Mouse (Mus musculus): ENCODE measurements around the gene Glipr1l3.
"Not testable (repeated sequence)": the region's sequence is repeated elsewhere in the genome, so short reads cannot be mapped to it uniquely, and the experiment has no call there.

The Glipr1l3 gene

DNA sequence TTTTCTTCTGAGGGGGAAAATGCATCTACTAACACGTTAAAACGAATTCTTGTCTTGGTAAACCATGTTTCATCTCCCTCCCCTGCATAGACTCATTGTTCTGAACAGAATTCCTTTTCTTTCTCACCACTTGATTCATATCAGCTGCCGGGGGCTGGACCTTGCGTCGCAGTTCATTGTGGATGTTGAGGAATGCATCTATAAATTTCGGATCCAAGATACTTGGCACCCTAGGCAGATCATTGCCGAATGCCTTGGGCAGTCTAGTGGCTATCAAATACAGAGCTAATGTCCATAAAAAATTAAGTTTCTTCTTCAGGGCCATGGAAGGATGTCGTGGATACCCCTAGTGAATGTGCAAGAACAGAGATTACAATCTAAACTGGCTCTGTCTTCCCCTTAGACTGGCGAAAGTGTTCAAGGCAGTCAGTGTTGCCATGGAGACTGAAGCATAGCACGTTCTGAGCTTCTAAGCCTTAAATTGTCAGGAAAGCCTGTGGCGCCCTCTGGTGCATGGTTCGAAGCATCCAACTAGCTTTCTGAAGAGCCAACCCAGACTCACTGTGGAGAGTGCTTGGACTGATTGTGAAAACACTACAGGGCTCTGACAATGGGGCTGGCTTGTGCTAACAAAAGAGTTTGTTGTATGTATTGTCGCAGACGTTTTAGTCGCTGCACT lies at the start of gene Glipr1l3:
Gene Glipr1l3 (minus strand): TSS at position 446 of the 679 bp plus-strand sequence.
- peak; percentile 75 for DNase-seq

DNA sequence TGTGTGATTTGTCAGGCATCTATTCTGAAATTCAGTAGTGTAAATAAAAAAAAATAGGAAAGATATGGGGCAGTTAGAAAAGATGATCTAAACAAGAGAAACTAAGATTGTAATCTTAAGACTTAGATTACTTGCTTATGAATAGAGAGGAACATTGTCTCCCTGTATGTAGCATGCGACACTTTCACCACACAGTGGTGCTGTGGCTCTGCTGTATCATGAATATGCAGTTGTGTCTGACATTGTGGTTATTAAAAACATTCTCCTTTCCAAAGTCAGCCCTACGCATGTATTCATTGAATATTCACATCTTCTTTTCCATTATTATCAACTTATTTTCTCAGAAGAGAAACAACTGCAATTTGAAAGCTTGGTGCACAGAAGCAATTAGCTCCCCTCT lies 43.3 kb upstream of the Glipr1l3 start:
- DNase-seq = no peak

DNA sequence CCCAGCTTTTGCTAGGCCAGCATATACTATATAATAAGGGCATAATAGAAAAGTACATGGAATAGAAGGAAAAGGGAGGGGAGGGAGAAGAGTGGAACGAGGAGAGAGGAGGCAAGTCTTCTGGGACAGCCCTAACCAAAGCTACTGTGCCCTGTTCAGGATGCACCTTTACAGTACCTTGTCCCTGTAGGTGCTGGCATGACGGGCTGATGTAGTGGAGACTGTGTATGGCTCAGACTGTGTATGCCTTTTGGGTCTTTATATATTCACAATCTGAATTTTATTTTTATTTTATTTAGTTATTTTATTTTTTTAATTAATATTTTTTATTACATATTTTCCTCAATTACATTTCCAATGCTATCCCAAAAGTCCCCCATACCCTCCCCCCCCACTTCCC lies 33.8 kb upstream of the Glipr1l3 start:
- not testable (repeated sequence) for DNase-seq

DNA sequence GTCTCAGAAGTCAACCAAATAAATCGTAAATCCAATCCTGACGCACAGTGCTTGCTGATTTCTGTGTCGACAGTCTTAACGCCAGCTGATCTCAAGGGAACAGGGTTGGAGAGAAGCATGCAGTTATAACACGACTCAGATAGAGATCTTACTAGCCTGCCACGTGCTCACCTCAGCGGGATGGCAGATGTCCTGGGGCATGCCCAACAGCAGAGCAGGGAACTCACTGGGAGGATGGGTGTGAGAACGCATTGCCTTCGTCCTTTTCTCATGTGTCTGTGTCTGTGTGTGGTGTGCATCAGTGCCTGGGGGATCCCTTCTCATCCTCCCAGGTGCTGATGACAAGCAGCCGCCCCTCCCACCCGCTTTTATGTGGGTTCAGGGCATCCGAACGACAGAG lies 16.9 kb upstream of the Glipr1l3 start:
- not testable (repeated sequence) for DNase-seq

DNA sequence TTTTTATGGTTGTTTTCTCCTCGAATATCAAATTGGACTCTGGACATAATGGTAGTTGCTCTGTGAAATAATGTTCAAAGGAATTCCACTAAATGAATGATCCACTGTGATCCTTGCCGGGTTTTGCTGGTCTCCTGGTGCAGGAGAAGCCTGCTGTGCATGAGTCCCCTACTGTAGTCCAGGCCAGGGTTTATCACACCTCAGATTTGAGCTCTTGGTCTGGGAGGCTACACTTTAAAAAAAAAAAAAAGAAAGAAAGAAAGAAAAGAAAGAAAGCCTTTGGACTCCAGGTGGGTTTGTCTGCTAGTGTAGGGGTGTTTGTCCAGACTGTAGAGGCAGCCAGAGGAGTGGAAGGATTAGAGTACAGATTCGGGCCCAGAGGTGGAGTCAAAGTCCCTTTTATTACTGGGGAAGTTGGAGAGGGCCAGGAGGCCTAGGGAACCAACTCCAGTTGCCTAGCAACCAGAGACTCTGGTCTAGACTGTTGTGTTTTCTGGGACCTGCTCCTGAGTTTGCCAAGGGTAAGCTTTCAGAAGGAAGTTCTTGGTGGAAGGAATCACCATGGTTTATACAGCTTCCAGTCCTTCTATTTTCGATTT lies 3.1 kb upstream of the Glipr1l3 start, which contains the start of gene Caps2:
Gene Caps2 (plus strand): TSS at position 454 of the 599 bp plus-strand sequence.
- DNase-seq = no peak

DNA sequence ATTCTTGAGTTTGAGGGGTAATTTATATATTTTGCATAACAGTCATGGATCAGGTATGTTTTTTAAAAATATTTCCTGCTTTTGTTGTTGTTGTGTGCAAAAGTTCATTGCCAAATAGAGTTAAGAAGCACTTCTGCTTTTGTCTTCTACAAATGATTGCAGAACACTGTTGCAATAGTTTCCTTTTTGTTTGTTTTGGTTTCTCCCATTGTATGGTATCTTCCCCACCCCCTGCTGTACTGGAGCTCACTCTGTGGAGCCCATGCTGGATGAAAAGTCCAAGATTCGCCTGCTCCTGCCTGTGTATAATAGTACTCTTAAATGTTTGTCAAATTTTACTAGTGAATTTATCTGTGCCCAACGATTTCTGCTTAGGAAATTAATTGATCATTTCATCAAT lies 20.3 kb downstream of the Glipr1l3 start:
- no peak for DNase-seq

DNA sequence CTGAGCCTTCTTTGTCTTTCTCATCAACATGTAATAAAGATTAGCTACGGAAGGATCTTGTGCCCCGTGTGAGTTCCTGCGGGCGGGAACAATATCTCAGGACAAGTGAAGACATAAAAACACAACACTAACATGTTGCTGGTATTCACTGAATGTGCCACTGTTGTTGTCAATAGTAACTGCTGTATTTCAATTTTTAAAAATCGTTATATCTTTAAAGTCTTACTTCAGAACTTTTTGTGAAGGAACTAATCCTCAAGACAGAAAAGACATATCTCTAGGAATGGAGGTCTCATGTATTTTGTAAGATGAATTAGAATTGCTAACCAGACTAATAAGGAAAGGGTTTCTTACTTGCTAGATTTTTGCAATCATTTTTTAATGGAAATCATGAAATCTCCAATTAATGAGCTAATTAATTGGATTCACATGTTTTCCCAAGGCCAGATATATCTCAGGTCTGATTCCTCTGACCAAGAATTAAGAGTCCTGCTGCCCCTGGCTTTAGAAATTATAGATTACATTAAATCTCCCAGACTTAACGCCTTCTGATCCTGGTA lies 21.2 kb downstream of the Glipr1l3 start:
- no peak for DNase-seq

DNA sequence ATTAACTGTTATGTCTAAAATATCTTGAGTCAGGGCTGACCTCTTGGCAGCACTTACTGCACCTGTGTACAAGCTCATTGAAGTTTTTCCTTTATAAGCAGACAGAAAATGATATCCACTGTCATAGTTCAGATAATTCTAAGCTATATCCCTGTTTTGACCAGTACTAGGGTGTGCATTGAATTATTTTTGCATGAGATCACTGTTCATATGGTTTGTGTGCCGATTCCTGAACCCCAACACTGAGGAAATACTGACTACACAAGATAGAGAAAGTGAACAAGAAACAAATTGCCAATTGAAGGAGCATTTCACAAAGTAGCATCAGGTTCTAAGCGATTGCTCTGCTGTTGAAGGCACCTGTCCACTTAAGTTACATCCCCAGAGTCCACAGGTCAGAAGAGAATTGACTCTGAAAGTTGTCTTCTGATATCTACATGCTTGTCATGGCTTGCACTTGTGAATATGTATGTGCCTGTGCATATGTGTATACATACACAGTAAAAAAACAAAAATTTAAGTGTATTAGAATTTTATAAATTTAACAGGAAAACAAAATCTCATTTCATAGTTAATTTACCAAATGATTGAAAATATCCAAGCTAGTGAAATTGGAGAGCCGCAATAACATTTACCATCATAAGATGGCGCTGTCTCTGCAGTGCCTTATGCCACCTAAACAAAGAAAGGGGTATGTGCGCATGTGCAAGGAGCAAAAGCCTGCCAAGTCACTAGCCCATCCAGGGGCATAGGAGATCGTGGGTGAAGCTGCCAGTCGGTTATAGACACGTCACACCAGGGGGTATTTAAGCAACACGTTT lies 21.9 kb downstream of the Glipr1l3 start:
- DNase-seq = peak; percentile 38

DNA sequence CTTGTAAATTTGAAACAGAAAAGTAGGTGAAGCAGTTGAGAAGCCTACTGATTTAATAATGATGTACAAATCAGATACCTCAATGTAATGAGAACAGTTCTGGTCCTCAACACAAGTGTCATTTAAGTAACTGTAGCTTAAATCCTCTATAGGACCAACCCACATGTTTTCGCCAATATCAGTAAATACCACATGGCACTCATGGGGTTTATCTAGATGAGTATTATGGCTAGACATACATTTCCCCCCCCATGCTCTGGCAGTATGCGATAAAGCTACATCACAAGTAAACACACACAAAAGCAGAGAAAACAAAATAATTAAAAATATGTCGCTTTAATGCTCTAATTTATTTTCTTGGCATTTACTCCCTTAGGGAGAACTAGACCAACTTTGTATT lies 27.9 kb downstream of the Glipr1l3 start:
- no peak for DNase-seq

DNA sequence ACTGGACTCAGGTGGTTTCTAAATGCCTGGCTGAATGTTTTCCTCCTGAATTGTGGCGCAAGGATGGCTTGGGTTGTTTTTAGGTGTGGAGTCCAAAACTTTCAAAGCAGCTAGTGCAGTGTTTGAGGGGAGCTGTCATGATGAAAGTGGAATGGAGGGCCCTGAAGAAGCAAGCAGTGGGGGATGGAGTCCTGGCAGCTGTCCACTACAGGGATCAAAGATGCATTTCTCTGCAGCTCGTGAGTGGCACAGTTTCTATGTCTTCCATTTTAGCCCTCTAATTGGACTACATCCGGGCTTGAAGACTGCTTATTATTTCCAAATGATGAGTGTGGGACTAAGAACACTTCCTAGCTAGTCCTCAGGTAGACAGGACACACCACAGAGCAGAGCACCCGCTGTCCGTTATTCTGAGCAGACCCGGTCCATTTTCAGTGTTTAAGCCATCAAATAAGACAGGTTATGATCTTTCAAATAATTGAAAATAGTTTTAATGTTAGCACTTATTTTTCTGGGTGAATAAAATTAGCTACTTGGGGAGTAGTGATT lies 32.4 kb downstream of the Glipr1l3 start:
- DNase-seq = not testable (repeated sequence)

DNA sequence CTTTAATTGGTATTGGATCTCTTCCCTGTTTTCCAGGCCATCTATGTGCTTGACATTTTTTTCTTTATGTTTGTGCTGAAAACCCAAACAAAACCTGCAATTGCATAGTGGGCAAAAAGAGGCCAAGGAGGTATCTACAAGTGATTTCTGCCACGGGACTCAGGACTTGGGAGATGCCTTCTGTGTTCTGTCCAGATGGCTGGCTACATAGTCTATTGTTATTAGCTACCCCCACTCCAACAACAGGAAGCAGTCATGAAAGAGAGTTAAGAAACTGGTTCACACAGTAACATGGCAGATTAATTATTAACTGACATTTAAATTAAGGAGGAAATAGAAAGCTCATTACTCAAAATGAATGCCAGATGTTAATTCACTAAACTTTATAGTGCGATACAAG lies 35.0 kb downstream of the Glipr1l3 start:
- not testable (repeated sequence) for DNase-seq

DNA sequence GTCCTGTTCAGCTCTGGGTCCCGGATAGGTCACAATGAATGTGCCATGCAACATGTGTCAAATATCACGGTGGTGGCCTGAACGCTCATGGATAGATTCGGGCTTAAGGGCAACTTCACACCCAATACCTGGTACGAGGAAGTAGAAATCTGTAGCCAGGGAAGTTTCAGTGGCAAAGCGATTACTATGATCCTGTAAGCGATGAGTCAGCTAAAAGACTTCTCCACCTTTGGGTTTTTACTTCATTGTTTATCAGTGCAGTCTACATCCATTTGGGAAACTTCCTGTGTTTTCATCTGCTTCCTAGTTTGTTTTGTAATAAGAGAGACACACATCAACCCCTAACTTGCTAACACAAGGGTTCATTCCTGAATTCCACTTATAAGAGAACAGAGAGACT lies 49.7 kb downstream of the Glipr1l3 start:
- no peak for DNase-seq

DNA sequence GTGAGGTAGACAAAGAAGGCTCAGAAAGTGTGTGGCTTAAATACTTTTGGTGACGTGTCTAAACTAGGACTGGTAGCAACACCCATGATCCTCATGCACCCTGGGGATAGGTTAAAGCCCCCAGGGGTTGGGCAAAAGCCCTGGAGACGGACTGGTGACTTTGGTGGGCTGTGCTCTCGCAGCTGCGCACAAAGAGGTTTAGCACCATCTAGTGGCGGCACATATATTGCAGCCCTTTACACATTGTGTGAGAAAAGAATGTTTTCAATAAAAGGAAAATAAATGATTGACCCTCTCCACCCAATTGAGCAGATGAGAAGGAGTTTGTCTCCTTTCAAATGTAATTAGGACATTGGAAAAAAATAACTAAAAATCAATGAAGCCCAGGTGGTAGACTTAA lies 54.3 kb downstream of the Glipr1l3 start:
- peak; percentile 76 for DNase-seq

Data from thymus, postnatal 4 days (tissue).